Mouse (Mus musculus) CH12.LX (cell line): ENCODE measurements around the gene Taok2. TPM values are rescaled to one million over a fixed set of nuclear protein-coding genes. Genes with fewer than 3 reads are reported as not detected.

Experiments used
- DNase-seq: peaks from one replicate; pipeline ENCODE4 v3.0.0-alpha.2; 2013; ENCODE audit errors: extremely low read depth
- H3K27ac ChIP-seq: 2 replicates; pipeline ENCODE4 v1.5.1; 2012; ENCODE audit warnings: low read depth, mild to moderate bottlenecking, control low read depth, moderate library complexity; ENCODE audit not compliant: insufficient read depth
- H3K27me3 ChIP-seq: replicated peaks from 2 replicates; pipeline ENCODE3; 2012; ENCODE audit warnings: inconsistent platforms
- H3K36me3 ChIP-seq, 2 experiments: replicated peaks in 1 of 2; 2 replicates each; pipeline versions ENCODE3 to v1.6.1; 2012; ENCODE audit warnings: inconsistent platforms in 1 of 2, low read length in 1 of 2, mild to moderate bottlenecking in 1 of 2, mixed read lengths in 1 of 2, moderate library complexity in 1 of 2; ENCODE audit not compliant: control insufficient read depth in 1 of 2, insufficient read depth in 1 of 2
- H3K4me1 ChIP-seq, 2 experiments: 2 replicates each; pipeline ENCODE4 v1.6.1; 2012; ENCODE audit warnings: inconsistent platforms in 1 of 2, moderate library complexity in 1 of 2; ENCODE audit not compliant: insufficient read depth in 2 of 2, control insufficient read depth in 1 of 2
- H3K4me2 ChIP-seq: 2 replicates; pipeline ENCODE4 v1.6.1; 2012; ENCODE audit warnings: low read depth, mild to moderate bottlenecking, control low read depth; ENCODE audit not compliant: poor library complexity, insufficient read depth, severe bottlenecking
- H3K4me3 ChIP-seq, 3 experiments: fragments of 150-350 bp in 1 of 3; sonication (generic) in 1 of 3; replicated peaks in 1 of 3; 2 replicates each; pipeline versions ENCODE3 to v1.5.1; 2011 to 2012; ENCODE audit warnings: low read depth in 2 of 3, low read length in 2 of 3, mild to moderate bottlenecking in 2 of 3, moderate library complexity in 2 of 3, control low read depth in 1 of 3, improper control_type of control experiment in 1 of 3, inconsistent platforms in 1 of 3, mixed read lengths in 1 of 3; ENCODE audit not compliant: poor library complexity in 1 of 3
- H3K79me2 ChIP-seq: replicated peaks from 2 replicates; pipeline ENCODE4 v1.6.1; 2012; ENCODE audit warnings: mild to moderate bottlenecking, moderate library complexity; ENCODE audit not compliant: control insufficient read depth, poor library complexity, insufficient read depth, severe bottlenecking; ENCODE audit errors: extremely low read depth
- H3K9ac ChIP-seq: 2 replicates; pipeline ENCODE4 v1.6.1; 2012; ENCODE audit warnings: low read depth, mild to moderate bottlenecking, control low read depth, moderate library complexity; ENCODE audit not compliant: insufficient read depth
- H3K9me3 ChIP-seq: replicated peaks from 2 replicates; pipeline ENCODE3; 2012; ENCODE audit warnings: low read length, inconsistent platforms, mixed read lengths
- BHLHE40 ChIP-seq: IDR thresholded peaks from 2 replicates; pipeline ENCODE4 v1.6.1; 2011; ENCODE audit warnings: mild to moderate bottlenecking, low read depth, low read length, improper control_type of control experiment
- CHD1 ChIP-seq: IDR thresholded peaks from 2 replicates; pipeline ENCODE4 v1.6.1; 2012; ENCODE audit warnings: low read depth, low read length, improper control_type of control experiment, inconsistent platforms
- CHD2 ChIP-seq: IDR thresholded peaks from 2 replicates; pipeline ENCODE4 v1.6.1; 2011; ENCODE audit warnings: low read length, improper control_type of control experiment
- CTCF ChIP-seq, 2 experiments: IDR thresholded peaks in 1 of 2; conservative IDR thresholded peaks in 1 of 2; 2 replicates each; pipeline ENCODE4 v1.5.1; 2011 to 2012; ENCODE audit warnings: low read depth in 2 of 2, low read length in 2 of 2, improper control_type of control experiment in 1 of 2, inconsistent platforms in 1 of 2, mild to moderate bottlenecking in 1 of 2, moderate library complexity in 1 of 2
- E2F4 ChIP-seq: IDR thresholded peaks from 2 replicates; pipeline ENCODE4 v1.6.1; 2011; ENCODE audit warnings: low read depth, low read length, improper control_type of control experiment; ENCODE audit not compliant: insufficient replicate concordance
- ELF1 ChIP-seq: IDR thresholded peaks from 2 replicates; pipeline ENCODE4 v1.6.1; 2014; ENCODE audit warnings: low read depth, mild to moderate bottlenecking, inconsistent platforms, low read length, improper control_type of control experiment
- EP300 ChIP-seq: IDR thresholded peaks from 2 replicates; pipeline ENCODE4 v1.6.1; 2011; ENCODE audit warnings: low read length, improper control_type of control experiment
- ETS1 ChIP-seq: conservative IDR thresholded peaks from 2 replicates; pipeline ENCODE4 v1.6.1; 2012; ENCODE audit warnings: low read depth, mild to moderate bottlenecking, inconsistent platforms, low read length, improper control_type of control experiment, moderate library complexity
- GABPA ChIP-seq: IDR thresholded peaks from 2 replicates; pipeline ENCODE4 v1.6.1; 2012; ENCODE audit warnings: low read depth, low read length, improper control_type of control experiment, inconsistent platforms; ENCODE audit not compliant: insufficient replicate concordance
- HCFC1 ChIP-seq: IDR thresholded peaks from 2 replicates; pipeline ENCODE4 v1.6.1; 2012; ENCODE audit warnings: low read depth, mild to moderate bottlenecking, inconsistent platforms, low read length, improper control_type of control experiment
- IRF4 ChIP-seq: IDR thresholded peaks from 2 replicates; pipeline ENCODE4 v1.6.1; 2014; ENCODE audit warnings: low read depth, mild to moderate bottlenecking, inconsistent platforms, low read length, improper control_type of control experiment
- JUN ChIP-seq: IDR thresholded peaks from 2 replicates; pipeline ENCODE4 v1.6.1; 2011; ENCODE audit warnings: low read depth, mild to moderate bottlenecking, low read length, improper control_type of control experiment, moderate library complexity; ENCODE audit not compliant: insufficient read depth
- JUND ChIP-seq: conservative IDR thresholded peaks from 2 replicates; pipeline ENCODE4 v1.6.1; 2011; ENCODE audit warnings: low read depth, low read length, improper control_type of control experiment
- KAT2A ChIP-seq: IDR thresholded peaks from 2 replicates; pipeline ENCODE4 v1.6.1; 2012; ENCODE audit warnings: low read length, improper control_type of control experiment, inconsistent platforms; ENCODE audit not compliant: insufficient replicate concordance
- MAFK ChIP-seq: IDR thresholded peaks from 2 replicates; pipeline ENCODE4 v1.6.1; 2011; ENCODE audit warnings: low read length, improper control_type of control experiment; ENCODE audit not compliant: insufficient replicate concordance
- MAX ChIP-seq: IDR thresholded peaks from 2 replicates; pipeline ENCODE4 v1.6.1; 2011; ENCODE audit warnings: low read length, improper control_type of control experiment
- MAZ ChIP-seq: IDR thresholded peaks from 2 replicates; pipeline ENCODE4 v1.6.1; 2012; ENCODE audit warnings: low read depth, mild to moderate bottlenecking, inconsistent platforms, low read length, improper control_type of control experiment, moderate library complexity
- MEF2A ChIP-seq: IDR thresholded peaks from 2 replicates; pipeline ENCODE4 v1.6.1; 2014; ENCODE audit warnings: low read depth, mild to moderate bottlenecking, inconsistent platforms, low read length, improper control_type of control experiment, borderline replicate concordance
- MXI1 ChIP-seq: IDR thresholded peaks from 2 replicates; pipeline ENCODE4 v1.6.1; 2011; ENCODE audit warnings: mild to moderate bottlenecking, low read depth, low read length, improper control_type of control experiment
- MYC ChIP-seq: IDR thresholded peaks from 2 replicates; pipeline ENCODE4 v1.6.1; 2011; ENCODE audit warnings: low read depth, mild to moderate bottlenecking, improper control_type of control experiment, low read length
- NELFE ChIP-seq: IDR thresholded peaks from 2 replicates; pipeline ENCODE4 v1.6.1; 2011; ENCODE audit warnings: low read depth, low read length, improper control_type of control experiment
- NRF1 ChIP-seq: IDR thresholded peaks from 2 replicates; pipeline ENCODE4 v1.6.1; 2014; ENCODE audit warnings: low read depth, mild to moderate bottlenecking, inconsistent platforms, low read length, improper control_type of control experiment, moderate library complexity
- PAX5 ChIP-seq: IDR thresholded peaks from 2 replicates; pipeline ENCODE4 v1.6.1; 2012; ENCODE audit warnings: low read length, inconsistent platforms, mixed read lengths
- POLR2AphosphoS2 ChIP-seq: IDR thresholded peaks from 2 replicates; pipeline ENCODE4 v1.6.1; 2011; ENCODE audit warnings: low read depth, low read length, improper control_type of control experiment
- RAD21 ChIP-seq: IDR thresholded peaks from 2 replicates; pipeline ENCODE4 v1.6.1; 2011; ENCODE audit warnings: low read depth, mild to moderate bottlenecking, low read length, improper control_type of control experiment, moderate library complexity
- RCOR1 ChIP-seq: conservative IDR thresholded peaks from 2 replicates; pipeline ENCODE4 v1.6.1; 2012; ENCODE audit warnings: low read depth, mild to moderate bottlenecking, inconsistent platforms, low read length, improper control_type of control experiment
- SIN3A ChIP-seq: IDR thresholded peaks from 2 replicates; pipeline ENCODE4 v1.6.1; 2012; ENCODE audit warnings: low read length, improper control_type of control experiment, inconsistent platforms
- SMC3 ChIP-seq: IDR thresholded peaks from 2 replicates; pipeline ENCODE4 v1.6.1; 2011; ENCODE audit warnings: low read depth, low read length, improper control_type of control experiment
- TBP ChIP-seq: conservative IDR thresholded peaks from 2 replicates; pipeline ENCODE4 v1.6.1; 2011; ENCODE audit warnings: low read depth, low read length, improper control_type of control experiment
- TCF12 ChIP-seq: IDR thresholded peaks from 2 replicates; pipeline ENCODE4 v1.6.1; 2014; ENCODE audit warnings: low read depth, mild to moderate bottlenecking, inconsistent platforms, low read length, improper control_type of control experiment
- UBTF ChIP-seq: IDR thresholded peaks from 2 replicates; pipeline ENCODE4 v1.6.1; 2012; ENCODE audit warnings: low read depth, mild to moderate bottlenecking, inconsistent platforms, low read length, improper control_type of control experiment, moderate library complexity
- USF1 ChIP-seq: IDR thresholded peaks from 2 replicates; pipeline ENCODE4 v1.6.1; 2014; ENCODE audit warnings: low read depth, mild to moderate bottlenecking, inconsistent platforms, low read length, improper control_type of control experiment
- USF2 ChIP-seq: conservative IDR thresholded peaks from 2 replicates; pipeline ENCODE4 v1.6.1; 2011; ENCODE audit warnings: low read depth, low read length, improper control_type of control experiment
- ZC3H11A ChIP-seq: IDR thresholded peaks from 2 replicates; pipeline ENCODE4 v1.6.1; 2012; ENCODE audit warnings: low read depth, mild to moderate bottlenecking, inconsistent platforms, low read length, improper control_type of control experiment
- ZKSCAN1 ChIP-seq: IDR thresholded peaks from 2 replicates; pipeline ENCODE4 v1.6.1; 2012; ENCODE audit warnings: low read depth, inconsistent platforms, low read length, improper control_type of control experiment, borderline replicate concordance
- ZMIZ1 ChIP-seq: IDR thresholded peaks from 2 replicates; pipeline ENCODE4 v1.6.1; 2012; ENCODE audit warnings: low read depth, mild to moderate bottlenecking, inconsistent platforms, low read length, improper control_type of control experiment
- ZNF384 ChIP-seq: IDR thresholded peaks from 2 replicates; pipeline ENCODE4 v1.6.1; 2012; ENCODE audit warnings: low read depth, low read length, improper control_type of control experiment, inconsistent platforms
- dilution Hi-C: fragments of 300-500 bp; cut with MboI; formaldehyde crosslinking; loops from 2 replicates; pipeline ENCODE4 v1.14.3; 2020; ENCODE audit warnings: low sequenced_read_pairs; ENCODE audit not compliant: extremely low pct_unique_long_range_greater_than_20kb, extremely low pct_ligation_motif_present
- in situ Hi-C: fragments of 300-500 bp; cut with MboI; formaldehyde crosslinking; loops from 3 replicates; pipeline ENCODE4 v1.14.3; 2019; ENCODE audit warnings: low sequenced_read_pairs, low pct_ligation_motif_present, low pct_unique_long_range_greater_than_20kb, mixed read lengths
- polyA plus RNA-seq: library from polyadenylated mRNA; unstranded; fragments of >175 nt; gene quantifications from 2 replicates; pipeline ENCODE4 v1.2.1, GENCODE M21; 2012; ENCODE audit warnings: low read depth; ENCODE audit not compliant: insufficient read length
- total RNA-seq, 2 experiments: library from RNA; depleted of rRNA; stranded (reverse); fragments of 300-350 nt in 1 of 2; fragments of >200 nt in 1 of 2; gene quantifications; 2 replicates each; pipeline ENCODE4 v1.2.3; 2012 to 2014

Gene Taok2
- total RNA-seq (2012; rRNA removed) (28.5 and 29.0 TPM in 2 replicates), total RNA-seq (2014; rRNA removed) (13.6 and 15.3 TPM in 2 replicates), polyA plus RNA-seq (32.2 and 33.0 TPM in 2 replicates)

- Histone ChIP-seq H3K27me3 (no peaks in the 10 kb centered on the region), H3K4me3 (peak within 1 kb of the TSS; percentile 75 to 97 (median 90)), H3K36me3 (peaks cover 16 to 51% of the 10 kb centered on the region in 2 experiments), H3K4me1 (peaks cover 8 to 58% of the 10 kb centered on the region in 2 experiments; a peak in 3 of 4 replicates), H3K9ac (peak within 1 kb of the TSS; percentile 99), H3K9me3 (no peaks in the 10 kb centered on the region), H3K79me2 (peaks cover 32% of the 10 kb centered on the region), H3K27ac (peak within 1 kb of the TSS; percentile 81), H3K4me2 (peak within 1 kb of the TSS; percentile 79)
- in situ Hi-C loops: loop anchor here (5.0 kb wide), 1 partner anchor 138 kb away; the partner anchor contains the start of genes Gm42742 and Prrt2
- peak; percentile 99 for DNase-seq
- dilution Hi-C loops: no loop called here
- TF ChIP-seq CHD1 (no peak), ZKSCAN1 (no peak), CTCF (conservative IDR thresholded peaks at IDR 0.05 in 1 of 2, IDR thresholded peaks at IDR 0.05 in 1 of 2; ENCODE audit: low read depth in 2 of 2, low read length in 2 of 2) (no peak), KAT2A (peak; percentile 48; the same call in 1 of the 2 replicates), MAX (peak; percentile 91), RAD21 (no peak), POLR2AphosphoS2 (peak; percentile 91), ELF1 (peak; percentile 68; the same call in 1 of the 2 replicates), ETS1 (peak; percentile 12; the same call in 1 of the 2 replicates), NELFE (peak; percentile 48), JUN (no peak), SIN3A (peak; percentile 59), IRF4 (no peak), EP300 (no peak), TCF12 (peak; percentile 37), MAZ (no peak), JUND (no peak), USF1 (no peak), RCOR1 (0 out of 2 replicates have a peak, but pooled peaks have one; percentile 21), NRF1 (peak; percentile 92), TBP (peak; percentile 55; the same call in 1 of the 2 replicates), ZNF384 (no peak), SMC3 (no peak), E2F4 (peak; percentile 91), HCFC1 (peak; percentile 55), MXI1 (peak; percentile 72), USF2 (no peak), PAX5 (no peak), GABPA (no peak), ZC3H11A (no peak), BHLHE40 (no peak), MEF2A (no peak), UBTF (0 out of 2 replicates have a peak, but pooled peaks have one; percentile 33), MAFK (no peak), ZMIZ1 (peak; percentile 67), MYC (no peak), CHD2 (0 out of 2 replicates have a peak, but pooled peaks have one; percentile 18)
Observed at GRCm38 (mm10) chr7:126884286-126885164, at the start of gene Taok2. Taok2 (minus strand) TSS chr7:126884703.
